In the genomic region with DNA sequence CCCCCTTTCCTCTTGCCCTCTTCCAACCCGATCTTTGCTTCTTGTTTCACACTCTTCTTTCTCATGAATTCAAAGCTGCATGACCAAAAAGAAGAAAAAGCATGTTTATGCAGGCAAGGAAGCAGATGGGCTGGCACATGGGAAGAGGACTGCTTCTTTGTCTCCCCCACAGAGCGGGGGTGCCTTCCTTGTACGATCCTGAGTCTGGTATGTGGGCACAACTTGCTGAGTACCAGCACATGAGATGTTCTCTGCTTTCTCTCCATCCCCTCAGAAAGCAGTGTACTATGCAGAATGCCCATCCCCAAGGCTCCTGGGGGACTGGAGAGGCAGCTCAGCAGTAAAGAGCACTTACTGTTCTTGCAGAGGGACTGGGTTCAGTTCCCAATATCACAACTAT, we compare ENCODE assay signal across 10 mouse cellular contexts. TPM values are rescaled to one million over a fixed set of nuclear protein-coding genes. Genes with fewer than 3 reads are reported as not detected.
DNase-seq lines count a peak whose midpoint lies in the region; ATAC-seq and TF ChIP-seq lines count a peak whose summit lies in the region.
"Had no signal": no experiment of that assay in that cellular context is flagged by ENCODE, and none has a peak within 500 bp of the region (broad histone marks: within the 10 kb centered on the region; RNA-seq: fewer than 3 reads in every experiment).

No protein-coding gene starts in this region.

- intact Hi-C loops in gastrocnemius, postnatal 36 days (cut with DNase I) = no loop called here

- H3K4me3 ChIP-seq in intestine, embryonic 15.5 days (replicated peaks) = no peak overlapping the region
- H3K4me3 ChIP-seq in intestine, postnatal 0 days (ENCODE audit: low read depth, low read length) = no peak overlapping the region

- no peak overlapping the region for H3K9ac ChIP-seq in intestine, embryonic 15.5 days
- no peak overlapping the region for H3K9ac ChIP-seq in intestine, postnatal 0 days (ENCODE audit: low read depth, low read length)

- peak; percentile 94 for DNase-seq in brain, adult 2 months (ENCODE audit: low read depth, low spot score)
- peak; percentile 80 to 90 for DNase-seq in layer of hippocampus, adult 18-20 months (ENCODE audit: low spot score in 2 of 2)
- DNase-seq in right cerebral cortex, adult 2 months (ENCODE audit: low spot score in 2 of 2) = peak; percentile 87 to 88
- DNase-seq in adrenal gland, adult (ENCODE audit: inconsistent age in 2 of 2, low spot score in 1 of 2) = no peak
- no peak for DNase-seq in gastrocnemius, postnatal 36 days

- H3K9me3 ChIP-seq in intestine, embryonic 15.5 days = no peaks in the 10 kb centered on the region
- no peaks in the 10 kb centered on the region for H3K9me3 ChIP-seq in intestine, postnatal 0 days (ENCODE audit: control insufficient read depth)

- peaks cover 18% of the 10 kb centered on the region for H3K36me3 ChIP-seq in intestine, embryonic 15.5 days
- H3K36me3 ChIP-seq in intestine, postnatal 0 days (ENCODE audit: control insufficient read depth, insufficient read depth) = peaks cover 23% of the 10 kb centered on the region

- TF ChIP-seq CTCF in intestine, postnatal 0 days (IDR thresholded peaks at IDR 0.05; ENCODE audit: low read depth) = no peak

- peak overlapping the region; percentile 11; the same call in 1 of the 2 replicates for H3K27ac ChIP-seq in intestine, embryonic 15.5 days
- no peak overlapping the region for H3K27ac ChIP-seq in intestine, postnatal 0 days (ENCODE audit: low read depth, low read length)

- WGBS in intestine, embryonic 15.5 days = 57% methylated on average over 3 of the region's 3 CpGs
- WGBS in intestine, postnatal 0 days = 74% methylated on average over 3 of the region's 3 CpGs

- no peak overlapping the region for H3K4me2 ChIP-seq in intestine, embryonic 15.5 days (replicated peaks)
- no peak overlapping the region for H3K4me2 ChIP-seq in intestine, postnatal 0 days (replicated peaks; ENCODE audit: low read depth)

- ATAC-seq in intestine, embryonic 15.5 days = no peak
- ATAC-seq in intestine, postnatal 0 days = no peak
- no peak for ATAC-seq in erythroid progenitor cell, adult 5-6 weeks (replicated peaks; ENCODE audit: low FRiP score, poor library complexity, severe bottlenecking)
- ATAC-seq: midbrain, embryonic 16.5 days had no signal

- no peaks in the 10 kb centered on the region for H3K27me3 ChIP-seq in intestine, embryonic 15.5 days (replicated peaks)
- H3K27me3 ChIP-seq in intestine, postnatal 0 days (replicated peaks; ENCODE audit: control insufficient read depth, insufficient read depth, low read length) = no peaks in the 10 kb centered on the region

- H3K4me1 ChIP-seq in intestine, embryonic 15.5 days (replicated peaks) = peaks cover 22% of the 10 kb centered on the region
- no peaks in the 10 kb centered on the region for H3K4me1 ChIP-seq in intestine, postnatal 0 days (replicated peaks; ENCODE audit: control insufficient read depth, insufficient read depth, low read length)

RNA-seq across cellular contexts. Expression of a gene that starts 12.0 kb away (rescaled TPM):
- 96.4 and 106 TPM in 2 replicates for polyA plus RNA-seq in intestine, embryonic 15.5 days (2015; fragmentation: Nextera tagmentation; extraction: Ambion mirVana)
- 42.2 and 44.7 TPM in 2 replicates for polyA plus RNA-seq in intestine, postnatal 0 days (2015; fragmentation: Nextera tagmentation; extraction: Ambion mirVana)
- 10 to 100 TPM; 80.7 to 84.5 TPM for total RNA-seq in layer of hippocampus, adult 18-20 months (2021)
- 10 to 100 TPM; 27.0 to 29.9 TPM for total RNA-seq in gastrocnemius, postnatal 36 days (2021)
- total RNA-seq in erythroid progenitor cell, adult 5-6 weeks (2015; ENCODE audit: low replicate concordance) = 154 and 195 TPM in 2 replicates
- total RNA-seq in erythroid progenitor cell, adult 5-6 weeks (2017; ENCODE audit: low replicate concordance) = 314 and 346 TPM in 2 replicates

RNA-seq across cellular contexts. Expression of a gene that starts 12.8 kb away (rescaled TPM):
- polyA plus RNA-seq in intestine, embryonic 15.5 days (2015; fragmentation: Nextera tagmentation; extraction: Ambion mirVana) = 0.57 and 0.88 TPM in 2 replicates
- polyA plus RNA-seq in intestine, postnatal 0 days (2015; fragmentation: Nextera tagmentation; extraction: Ambion mirVana) = 0.43 and 1.1 TPM in 2 replicates
- not detected for total RNA-seq in layer of hippocampus, adult 18-20 months (2021)
- total RNA-seq in gastrocnemius, postnatal 36 days (2021) = under 1 TPM in 1 of 2 experiments, not detected in 1; 0.56 TPM
- not detected in 2 replicates for total RNA-seq in erythroid progenitor cell, adult 5-6 weeks (2015; ENCODE audit: low replicate concordance)
- not detected in 2 replicates for total RNA-seq in erythroid progenitor cell, adult 5-6 weeks (2017; ENCODE audit: low replicate concordance)
- polyA plus RNA-seq: testis, adult 2 months had no signal

RNA-seq across cellular contexts. Expression of a gene that starts 19.3 kb away (rescaled TPM):
- 18.4 and 18.5 TPM in 2 replicates for polyA plus RNA-seq in intestine, embryonic 15.5 days (2015; fragmentation: Nextera tagmentation; extraction: Ambion mirVana)
- polyA plus RNA-seq in intestine, postnatal 0 days (2015; fragmentation: Nextera tagmentation; extraction: Ambion mirVana) = 10.2 and 10.3 TPM in 2 replicates
- total RNA-seq in layer of hippocampus, adult 18-20 months (2021) = 10 to 100 TPM; 89.8 to 92.1 TPM
- total RNA-seq in gastrocnemius, postnatal 36 days (2021) = 10 to 100 TPM; 15.1 to 18.2 TPM
- total RNA-seq in erythroid progenitor cell, adult 5-6 weeks (2015; ENCODE audit: low replicate concordance) = 7.2 and 11.3 TPM in 2 replicates
- total RNA-seq in erythroid progenitor cell, adult 5-6 weeks (2017; ENCODE audit: low replicate concordance) = 0.23 and 1.8 TPM in 2 replicates

RNA-seq across cellular contexts. Expression of a gene that starts 58.6 kb away (rescaled TPM):
- 78.2 and 89.4 TPM in 2 replicates for polyA plus RNA-seq in intestine, embryonic 15.5 days (2015; fragmentation: Nextera tagmentation; extraction: Ambion mirVana)
- 140 and 151 TPM in 2 replicates for polyA plus RNA-seq in intestine, postnatal 0 days (2015; fragmentation: Nextera tagmentation; extraction: Ambion mirVana)
- 100 to 1,000 TPM; 280 to 300 TPM for total RNA-seq in layer of hippocampus, adult 18-20 months (2021)
- total RNA-seq in gastrocnemius, postnatal 36 days (2021) = 10 to 100 TPM; 37.3 to 40.9 TPM
- total RNA-seq in erythroid progenitor cell, adult 5-6 weeks (2015; ENCODE audit: low replicate concordance) = 84.7 and 109 TPM in 2 replicates
- 31.3 and 35.6 TPM in 2 replicates for total RNA-seq in erythroid progenitor cell, adult 5-6 weeks (2017; ENCODE audit: low replicate concordance)

Comparison
In these comparisons a context has a peak if more than half of its experiments do, and no peak if none do; other contexts are left out.
1. DNase-seq: peak in brain, adult 2 months (single experiment), layer of hippocampus, adult 18-20 months (2 of 2) and right cerebral cortex, adult 2 months (2 of 2); none in adrenal gland, adult (0 of 2) and gastrocnemius, postnatal 36 days (0 of 2).
2. RNA of a gene that starts 19.3 kb away (total RNA-seq): 89.8 to 92.1 TPM in layer of hippocampus, adult 18-20 months; 15.1 to 18.2 TPM in gastrocnemius, postnatal 36 days and 0.23 to 11.3 TPM in erythroid progenitor cell, adult 5-6 weeks; every median in the first group is over 4 times any median in the second.